Comparison of ENCODE assay signal across 30 mouse cellular contexts in genomic region chr11:54594049-54594448, GRCm38 (mm10).
DNase-seq lines count a peak whose midpoint lies in the region; ATAC-seq and TF ChIP-seq lines count a peak whose summit lies in the region.
"Had no signal": no experiment of that assay in that cellular context is flagged by ENCODE, and none has a peak within 500 bp of the region (broad histone marks: within the 10 kb centered on the region; RNA-seq: fewer than 3 reads in every experiment).

No protein-coding gene starts in this region.

- no peak overlapping the region for H3K4me2 ChIP-seq in forebrain, embryonic 15.5 days (replicated peaks)
- H3K4me2 ChIP-seq: forebrain, embryonic 13.5 days; heart, embryonic 15.5 days; hindbrain, embryonic 12.5 days; neural tube, embryonic 12.5 days had no signal

- H3K27ac ChIP-seq in forebrain, embryonic 15.5 days (replicated peaks): 0 out of 2 replicates have a peak overlapping the region, but pooled peaks have one; percentile 23
- no peak overlapping the region for H3K27ac ChIP-seq in forebrain, embryonic 10.5 days
- H3K27ac ChIP-seq in kidney, adult 2 months (ENCODE audit: insufficient read depth, low read depth, low read length): no peak overlapping the region
- H3K27ac ChIP-seq: forebrain, embryonic 13.5 days; heart, embryonic 10.5 days; heart, embryonic 15.5 days; hindbrain, embryonic 12.5 days; liver, embryonic 14.5 days; macrophage; midbrain, embryonic 10.5 days; neural tube, embryonic 12.5 days had no signal

- no peaks in the 10 kb centered on the region for H3K27me3 ChIP-seq in forebrain, embryonic 15.5 days
- no peaks in the 10 kb centered on the region for H3K27me3 ChIP-seq in forebrain, embryonic 10.5 days (ENCODE audit: poor library complexity, severe bottlenecking)
- H3K27me3 ChIP-seq in kidney, adult 2 months (replicated peaks; ENCODE audit: control insufficient read depth, insufficient read depth, low read length): no peaks in the 10 kb centered on the region
- H3K27me3 ChIP-seq: forebrain, embryonic 13.5 days; heart, embryonic 15.5 days; hindbrain, embryonic 12.5 days; neural tube, embryonic 12.5 days had no signal

- no peak overlapping the region for H3K4me3 ChIP-seq in forebrain, embryonic 15.5 days
- H3K4me3 ChIP-seq in forebrain, embryonic 10.5 days: no peak overlapping the region
- H3K4me3 ChIP-seq in kidney, adult 2 months (ENCODE audit: insufficient read depth, low read depth, low read length): no peak overlapping the region
- H3K4me3 ChIP-seq: erythroblast, embryonic 14.5 days; forebrain, embryonic 13.5 days; heart, embryonic 10.5 days; heart, embryonic 15.5 days; hindbrain, embryonic 12.5 days; midbrain, embryonic 10.5 days; myocyte; neural tube, embryonic 12.5 days had no signal

- H3K9me3 ChIP-seq in forebrain, embryonic 15.5 days: no peaks in the 10 kb centered on the region
- H3K9me3 ChIP-seq in forebrain, embryonic 10.5 days: no peaks in the 10 kb centered on the region
- H3K9me3 ChIP-seq: forebrain, embryonic 13.5 days; heart, embryonic 10.5 days; heart, embryonic 15.5 days; hindbrain, embryonic 12.5 days; midbrain, embryonic 10.5 days; neural tube, embryonic 12.5 days had no signal

- WGBS in forebrain, embryonic 15.5 days: 39% methylated on average over 2 of the region's 2 CpGs
- 88% methylated on average over 2 of the region's 2 CpGs for WGBS in forebrain, embryonic 10.5 days
- WGBS in kidney, adult 2 months: 84% methylated on average over 2 of the region's 2 CpGs

- no peak for DNase-seq in forebrain, embryonic 10.5 days (ENCODE audit: extremely low spot score, low spot score)
- DNase-seq in brain, adult 2 months (ENCODE audit: low read depth, low spot score): peak; percentile 80
- peak; percentile 82 for DNase-seq in cerebellum, adult 9-10 months
- peak; percentile 6 for DNase-seq in mesoderm, embryonic 11.5 days (ENCODE audit: low read depth, low spot score)
- DNase-seq in testis, postnatal 14 days (ENCODE audit: low spot score): no peak
- DNase-seq in kidney, adult 2 months: no peak
- DNase-seq: adrenal gland, postnatal 10 days; gastrocnemius, postnatal 25 days; heart, adult 11 months; heart, postnatal 36 days; kidney, postnatal 14 days; liver; lung, adult 2 months; lung, postnatal 10 days; right cerebral cortex, postnatal 4 days had no signal

- no peaks in the 10 kb centered on the region for H3K36me3 ChIP-seq in forebrain, embryonic 15.5 days
- H3K36me3 ChIP-seq in forebrain, embryonic 10.5 days (replicated peaks): 0 out of 2 replicates have a peak, but pooled peaks cover 4% of the 10 kb centered on the region
- H3K36me3 ChIP-seq in kidney, adult 2 months (ENCODE audit: control insufficient read depth, insufficient read depth, low read length): no peaks in the 10 kb centered on the region
- H3K36me3 ChIP-seq: hindbrain, embryonic 12.5 days; neural tube, embryonic 12.5 days had no signal

- H3K9ac ChIP-seq in forebrain, embryonic 15.5 days (replicated peaks): no peak overlapping the region
- H3K9ac ChIP-seq: forebrain, embryonic 13.5 days; heart, embryonic 15.5 days; hindbrain, embryonic 12.5 days; liver, embryonic 14.5 days; neural tube, embryonic 12.5 days had no signal

- TF ChIP-seq CTCF in kidney, adult 2 months (conservative IDR thresholded peaks at IDR 0.05; ENCODE audit: insufficient read depth, insufficient read length, low read depth, low read length): no peak

- no peak for TF ChIP-seq POLR2A in kidney, adult 2 months (IDR thresholded peaks at IDR 0.05; ENCODE audit: low read depth, low read length)

- ATAC-seq in forebrain, embryonic 15.5 days (replicated peaks): no peak
- ATAC-seq: activated CD4-positive, CD25-positive, alpha-beta regulatory T cell, adult 4 months; CD4-positive, CD25-positive, alpha-beta regulatory T cell, adult 4 months; forebrain, embryonic 13.5 days; intestine, postnatal 0 days; midbrain, embryonic 16.5 days had no signal

- peaks cover 14% of the 10 kb centered on the region for H3K4me1 ChIP-seq in forebrain, embryonic 15.5 days
- no peaks in the 10 kb centered on the region for H3K4me1 ChIP-seq in forebrain, embryonic 10.5 days
- no peaks in the 10 kb centered on the region for H3K4me1 ChIP-seq in kidney, adult 2 months (ENCODE audit: control insufficient read depth, insufficient read depth, low read length)
- H3K4me1 ChIP-seq: hindbrain, embryonic 12.5 days; midbrain, embryonic 10.5 days; neural tube, embryonic 12.5 days had no signal

Comparison
In these comparisons a context has a peak if more than half of its experiments do, and no peak if none do; other contexts are left out.
1. DNase-seq: peak in brain, adult 2 months (single experiment), cerebellum, adult 9-10 months (single experiment) and mesoderm, embryonic 11.5 days (single experiment); none in forebrain, embryonic 10.5 days (single experiment), testis, postnatal 14 days (single experiment) and kidney, adult 2 months (single experiment).